Comparison of ENCODE assay signal across 8 mouse cellular contexts in genomic region chr8:105554087-105554486, GRCm38 (mm10). TPM values are rescaled to one million over a fixed set of nuclear protein-coding genes. Genes with fewer than 3 reads are reported as not detected.
A peak's percentile ranks its signal among the peaks of the same experiment; 100 is the strongest.
DNase-seq lines count a peak whose midpoint lies in the region; ATAC-seq lines count a peak whose summit lies in the region.

No protein-coding gene starts in this region.

- DNase-seq in urinary bladder, postnatal 14 days (ENCODE audit: low spot score), result peak; percentile 66
- no peak for DNase-seq in urinary bladder, postnatal 10 days (ENCODE audit: low spot score)
- peak; percentile 87 for DNase-seq in cerebellum, adult 9-10 months
- DNase-seq in gastrocnemius, postnatal 25 days, result peak; percentile 61
- peak; percentile 36 to 54 for DNase-seq in left cerebral cortex, postnatal 36 days (ENCODE audit: low spot score in 2 of 2)
- peak; percentile 72 for DNase-seq in mesoderm, embryonic 11.5 days (ENCODE audit: low read depth, low spot score)
- DNase-seq in testis, postnatal 10 days (ENCODE audit: low spot score), result peak; percentile 64

- intact Hi-C loops in left cerebral cortex, postnatal 36 days (cut with DNase I), result loop anchor here (2.0 to 5.0 kb wide), 2 partner anchors 21 to 37 kb away; partner anchors contain the start of gene Hsd11b2

- peak; percentile 46 for ATAC-seq in inflammation-experienced regulatory T-cells, adult 6 months

RNA-seq across cellular contexts. Expression of gene Atp6v0d1, which starts 11.8 kb away (rescaled TPM):
- total RNA-seq in gastrocnemius, postnatal 25 days (2021), result 10 to 100 TPM; 41.7 to 45.1 TPM
- 10 to 100 TPM; 31.8 to 38.3 (median 38.3) TPM for polyA plus RNA-seq in inflammation-experienced regulatory T-cells, adult 6 months (2017; shearing (Covaris generic))
- total RNA-seq in left cerebral cortex, postnatal 36 days (2021), result 100 to 1,000 TPM; 305 to 349 TPM

RNA-seq across cellular contexts. Expression of gene Hsd11b2, which starts 35.5 kb away (rescaled TPM):
- total RNA-seq in gastrocnemius, postnatal 25 days (2021), result under 1 TPM; 0.51 to 0.61 TPM
- not detected for polyA plus RNA-seq in inflammation-experienced regulatory T-cells, adult 6 months (2017; shearing (Covaris generic))
- total RNA-seq in left cerebral cortex, postnatal 36 days (2021), result under 1 TPM in 1 of 2 experiments, not detected in 1; 0.20 TPM

RNA-seq across cellular contexts. Expression of gene Ripor1, which starts 51.0 kb away (rescaled TPM):
- total RNA-seq in gastrocnemius, postnatal 25 days (2021), result 10 to 100 TPM; 15.5 to 19.6 TPM
- 1 to 10 TPM; 6.1 to 9.3 (median 8.7) TPM for polyA plus RNA-seq in inflammation-experienced regulatory T-cells, adult 6 months (2017; shearing (Covaris generic))
- total RNA-seq in left cerebral cortex, postnatal 36 days (2021), result 10 to 100 TPM; 70.3 to 89.3 TPM

RNA-seq across cellular contexts. Expression of gene Zdhhc1, which starts 57.4 kb away (rescaled TPM):
- 10 to 100 TPM in 1 of 2 experiments, 1 to 10 TPM in 1; 8.7 to 10.1 TPM for total RNA-seq in gastrocnemius, postnatal 25 days (2021)
- 1 to 10 TPM; 1.1 to 2.2 (median 1.8) TPM for polyA plus RNA-seq in inflammation-experienced regulatory T-cells, adult 6 months (2017; shearing (Covaris generic))
- total RNA-seq in left cerebral cortex, postnatal 36 days (2021), result 10 to 100 TPM; 33.2 to 45.3 TPM

Comparison
In these comparisons a context has a peak if more than half of its experiments do, and no peak if none do; other contexts are left out.
1. RNA of gene Atp6v0d1, which starts 11.8 kb away (total RNA-seq): 305 to 349 TPM in left cerebral cortex, postnatal 36 days; 41.7 to 45.1 TPM in gastrocnemius, postnatal 25 days; every median in the first group is over 4 times any median in the second.